8 mouse cellular contexts compared by ENCODE assay signal in genomic region chr8:124231176-124231484, GRCm38 (mm10). TPM values are rescaled to one million over a fixed set of nuclear protein-coding genes. Genes with fewer than 3 reads are reported as not detected.
DNase-seq lines count a peak whose midpoint lies in the region; ATAC-seq and TF ChIP-seq lines count a peak whose summit lies in the region.

Galnt2 (plus strand) TSS chr8:124231391.

- TF ChIP-seq CTCF in bone marrow, adult 2 months (IDR thresholded peaks at IDR 0.05; ENCODE audit: control insufficient read depth, insufficient read depth, low read length) = no peak
- no peak for TF ChIP-seq CTCF in midbrain, postnatal 0 days (IDR thresholded peaks at IDR 0.05)

- H3K4me1 ChIP-seq in bone marrow, adult 2 months (ENCODE audit: control insufficient read depth, insufficient read depth, low read length) = peaks cover 8% of the 10 kb centered on the region
- peaks cover 8% of the 10 kb centered on the region for H3K4me1 ChIP-seq in embryonic facial prominence, embryonic 14.5 days (ENCODE audit: control insufficient read depth, insufficient read depth, low read length)
- H3K4me1 ChIP-seq in heart, embryonic 10.5 days = peaks cover 56% of the 10 kb centered on the region
- peaks cover 31% of the 10 kb centered on the region for H3K4me1 ChIP-seq in kidney, embryonic 15.5 days
- H3K4me1 ChIP-seq in limb, embryonic 15.5 days = peaks cover 28% of the 10 kb centered on the region
- H3K4me1 ChIP-seq in midbrain, postnatal 0 days (ENCODE audit: insufficient read depth, low read length) = peaks cover 20% of the 10 kb centered on the region

- WGBS in bone marrow, adult 2 months = 3% methylated on average over 50 of the region's 53 CpGs
- WGBS in embryonic facial prominence, embryonic 14.5 days = 0% methylated on average over 4 of the region's 53 CpGs
- WGBS in heart, embryonic 10.5 days = 4% methylated on average over 53 of the region's 53 CpGs
- WGBS in kidney, embryonic 15.5 days = 0% methylated on average over 53 of the region's 53 CpGs
- 0% methylated on average over 51 of the region's 53 CpGs for WGBS in limb, embryonic 15.5 days
- WGBS in midbrain, postnatal 0 days = 1% methylated on average over 30 of the region's 53 CpGs

- peak; percentile 89 for DNase-seq in A20 (ENCODE audit: low read depth, low spot score)
- DNase-seq in embryonic facial prominence, embryonic 14.5 days (ENCODE audit: low spot score) = peak; percentile 90
- peak; percentile 89 for DNase-seq in heart, embryonic 10.5 days (ENCODE audit: low spot score)
- DNase-seq in midbrain, postnatal 0 days (ENCODE audit: low spot score) = peak; percentile 92
- DNase-seq in spleen, postnatal 14 days (ENCODE audit: low spot score in 2 of 2) = peak; percentile 70 to 78

- H3K27me3 ChIP-seq in embryonic facial prominence, embryonic 14.5 days (replicated peaks; ENCODE audit: control insufficient read depth, insufficient read depth, low read length) = no peaks in the 10 kb centered on the region
- peaks cover 7% of the 10 kb centered on the region for H3K27me3 ChIP-seq in heart, embryonic 10.5 days (ENCODE audit: insufficient read depth, poor library complexity, severe bottlenecking)
- H3K27me3 ChIP-seq in kidney, embryonic 15.5 days = no peaks in the 10 kb centered on the region
- no peaks in the 10 kb centered on the region for H3K27me3 ChIP-seq in limb, embryonic 15.5 days
- no peaks in the 10 kb centered on the region for H3K27me3 ChIP-seq in midbrain, postnatal 0 days (ENCODE audit: insufficient read depth, low read length)

- no peaks in the 10 kb centered on the region for H3K9me3 ChIP-seq in embryonic facial prominence, embryonic 14.5 days (ENCODE audit: control insufficient read depth, low read length)
- no peaks in the 10 kb centered on the region for H3K9me3 ChIP-seq in heart, embryonic 10.5 days
- H3K9me3 ChIP-seq in kidney, embryonic 15.5 days (replicated peaks) = no peaks in the 10 kb centered on the region
- no peaks in the 10 kb centered on the region for H3K9me3 ChIP-seq in limb, embryonic 15.5 days
- H3K9me3 ChIP-seq in midbrain, postnatal 0 days (ENCODE audit: low read length) = no peaks in the 10 kb centered on the region

- peak within 1 kb of the TSS; percentile 67 for H3K4me3 ChIP-seq in bone marrow, adult 2 months (replicated peaks; ENCODE audit: control insufficient read depth, low read depth, low read length)
- peak within 1 kb of the TSS; percentile 88 for H3K4me3 ChIP-seq in embryonic facial prominence, embryonic 14.5 days (ENCODE audit: low read depth, low read length)
- peak within 1 kb of the TSS; percentile 97 for H3K4me3 ChIP-seq in heart, embryonic 10.5 days
- peak within 1 kb of the TSS; percentile 74 for H3K4me3 ChIP-seq in kidney, embryonic 15.5 days (replicated peaks)
- peak within 1 kb of the TSS; percentile 90 for H3K4me3 ChIP-seq in limb, embryonic 15.5 days
- H3K4me3 ChIP-seq in midbrain, postnatal 0 days (ENCODE audit: low read depth, low read length) = peak within 1 kb of the TSS; percentile 91

- H3K4me2 ChIP-seq in embryonic facial prominence, embryonic 14.5 days (ENCODE audit: low read depth, low read length) = peak within 1 kb of the TSS; percentile 89
- H3K4me2 ChIP-seq in kidney, embryonic 15.5 days = peak within 1 kb of the TSS; percentile 81
- peak within 1 kb of the TSS; percentile 93 for H3K4me2 ChIP-seq in limb, embryonic 15.5 days
- peak within 1 kb of the TSS; percentile 93 for H3K4me2 ChIP-seq in midbrain, postnatal 0 days (ENCODE audit: low read depth, low read length, poor library complexity, severe bottlenecking)

- ATAC-seq in embryonic facial prominence, embryonic 14.5 days (ENCODE audit: low read depth) = peak; percentile 89
- ATAC-seq in kidney, embryonic 15.5 days (replicated peaks; ENCODE audit: low FRiP score) = peak; percentile 81
- ATAC-seq in limb, embryonic 15.5 days (ENCODE audit: insufficient number of reproducible peaks, low FRiP score, low TSS enrichment, low read depth) = peak; percentile 79
- ATAC-seq in midbrain, postnatal 0 days (ENCODE audit: low FRiP score) = peak; percentile 83

- H3K9ac ChIP-seq in embryonic facial prominence, embryonic 14.5 days (ENCODE audit: low read depth, low read length) = peak within 1 kb of the TSS; percentile 87
- peak within 1 kb of the TSS; percentile 71 for H3K9ac ChIP-seq in kidney, embryonic 15.5 days
- peak within 1 kb of the TSS; percentile 82 for H3K9ac ChIP-seq in limb, embryonic 15.5 days
- peak within 1 kb of the TSS; percentile 83 for H3K9ac ChIP-seq in midbrain, postnatal 0 days (replicated peaks; ENCODE audit: low read length, poor library complexity, severe bottlenecking)

- TF ChIP-seq POLR2A in bone marrow, adult 2 months (IDR thresholded peaks at IDR 0.05; ENCODE audit: borderline replicate concordance, control insufficient read depth, low read depth, low read length) = no peak

- no peaks in the 10 kb centered on the region for H3K36me3 ChIP-seq in embryonic facial prominence, embryonic 14.5 days (ENCODE audit: control insufficient read depth, insufficient read depth, low read length)
- H3K36me3 ChIP-seq in heart, embryonic 10.5 days = no peaks in the 10 kb centered on the region
- no peaks in the 10 kb centered on the region for H3K36me3 ChIP-seq in kidney, embryonic 15.5 days
- no peaks in the 10 kb centered on the region for H3K36me3 ChIP-seq in limb, embryonic 15.5 days
- no peaks in the 10 kb centered on the region for H3K36me3 ChIP-seq in midbrain, postnatal 0 days (ENCODE audit: insufficient read depth, low read length)

- H3K27ac ChIP-seq in bone marrow, adult 2 months (ENCODE audit: control insufficient read depth, insufficient read depth, low read depth, low read length, poor library complexity) = peak within 1 kb of the TSS; percentile 66
- peak within 1 kb of the TSS; percentile 63; the same call in 1 of the 2 replicates for H3K27ac ChIP-seq in embryonic facial prominence, embryonic 14.5 days (replicated peaks; ENCODE audit: low read depth, low read length)
- H3K27ac ChIP-seq in heart, embryonic 10.5 days = peak within 1 kb of the TSS; percentile 87
- H3K27ac ChIP-seq in kidney, embryonic 15.5 days = peak within 1 kb of the TSS; percentile 71; the same call in 1 of the 2 replicates
- H3K27ac ChIP-seq in limb, embryonic 15.5 days = peak within 1 kb of the TSS; percentile 74
- H3K27ac ChIP-seq in midbrain, postnatal 0 days (ENCODE audit: low read depth, low read length) = peak within 1 kb of the TSS; percentile 62

RNA-seq across cellular contexts. Expression of gene Galnt2, which starts in this region (rescaled TPM):
- polyA plus RNA-seq in bone marrow, adult 2 months (2011; ENCODE audit: insufficient read depth, insufficient read length, low replicate concordance, missing spikeins) = 5.1 and 11.5 TPM in 2 replicates
- polyA plus RNA-seq in embryonic facial prominence, embryonic 14.5 days (2014; fragmentation: Nextera tagmentation; extraction: Ambion mirVana) = 66.1 and 70.0 TPM in 2 replicates
- polyA plus RNA-seq in heart, embryonic 10.5 days (2016; fragmentation: Nextera tagmentation; extraction: Ambion mirVana) = 44.7 and 59.3 TPM in 2 replicates
- 47.6 and 49.0 TPM in 2 replicates for polyA plus RNA-seq in kidney, embryonic 15.5 days (2015; fragmentation: Nextera tagmentation; extraction: Ambion mirVana)
- polyA plus RNA-seq in limb, embryonic 15.5 days (2015; fragmentation: Nextera tagmentation; extraction: Ambion mirVana) = 50.2 and 53.1 TPM in 2 replicates
- 51.3 and 80.9 TPM in 2 replicates for total RNA-seq in midbrain, postnatal 0 days (2014; rRNA removed)
- polyA plus RNA-seq in midbrain, postnatal 0 days (2015; fragmentation: Nextera tagmentation; extraction: Ambion mirVana) = 65.4 and 66.4 TPM in 2 replicates

Comparison
In these comparisons a context has a peak if more than half of its experiments do, and no peak if none do; other contexts are left out.
1. Peak in every context shown above with its lines: DNase-seq, ATAC-seq, H3K4me3 ChIP-seq and H3K27ac ChIP-seq.